Mouse (Mus musculus) stomach, postnatal 0 days (tissue): ENCODE measurements around the gene Coro2b.

Experiments
- CTCF ChIP-seq: IDR thresholded peaks from 2 replicates; pipeline ENCODE4 v1.5.1; 2016; ENCODE audit warnings: antibody characterized with exemption, low read depth, mild to moderate bottlenecking, moderate library complexity
- EP300 ChIP-seq: optimal IDR thresholded peaks from 2 replicates; pipeline ENCODE3; 2016; ENCODE audit warnings: antibody characterized with exemption

DNA sequence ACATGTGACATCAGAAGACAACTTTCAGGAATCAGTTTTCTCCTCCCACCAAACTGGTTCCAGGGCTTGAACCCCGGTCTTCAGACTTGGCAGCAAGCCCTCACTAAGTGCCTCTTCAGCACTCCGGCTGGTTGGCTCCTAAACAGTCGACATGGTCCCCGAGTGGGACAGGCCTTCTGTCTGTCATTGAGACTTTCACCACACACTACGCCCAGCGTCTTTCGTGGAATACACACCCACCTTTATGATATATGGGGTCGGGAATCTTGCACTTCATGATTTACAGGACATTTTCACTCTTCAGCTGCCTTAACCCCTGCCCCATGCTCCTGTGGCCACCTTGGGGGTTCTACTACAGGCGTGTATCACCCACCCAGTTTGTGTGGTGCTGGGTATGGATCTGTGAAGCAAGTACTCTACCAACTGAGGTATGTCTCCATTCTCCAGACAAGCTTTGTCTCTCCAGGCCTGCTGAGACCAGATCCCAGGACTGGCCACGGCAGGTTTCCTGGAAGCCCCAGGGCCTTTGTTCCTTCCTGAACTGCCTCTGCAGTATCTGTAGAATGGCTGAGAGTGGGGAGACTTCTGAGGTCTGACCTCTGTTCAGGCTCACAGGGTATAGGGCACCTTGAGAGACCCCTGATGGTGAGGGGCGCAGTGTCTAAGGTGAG, 70.0 kb downstream of the Coro2b start:
- TF ChIP-seq EP300 = no peak
- TF ChIP-seq CTCF = no peak
